Mouse (Mus musculus) heart, postnatal 36 days (tissue): ENCODE results near the gene Gorasp1. TPM values are rescaled to one million over a fixed set of nuclear protein-coding genes. Genes with fewer than 3 reads are reported as not detected.

Experiments
- DNase-seq, 2 experiments: peaks; one replicate each; pipeline ENCODE4 v3.0.0; 2021 to 2022
- intact Hi-C: fragments of 180-260 bp; cut with DNase I; formaldehyde crosslinking; loops from one replicate; pipeline ENCODE4 v1.15.1; 2025
- total RNA-seq, 2 experiments: library from RNA; stranded (reverse); gene quantifications; 2 replicates each; pipeline ENCODE4 v1.2.3; 2021

Gene Gorasp1
- total RNA-seq, 2 experiments from 2014 or later = 30.2 to 30.6 TPM

GRCm38 (mm10) chr9:119887144-119887901 lies 50.0 kb downstream of the Gorasp1 start:
- no peak for DNase-seq
- intact Hi-C loops = no loop called here

Other genes starting within 250 kb of the Gorasp1 start
- under 1 TPM; 0.22 to 0.33 TPM for gene Scn10a, start 218.2 kb downstream of the Gorasp1 start, total RNA-seq
- under 1 TPM in 1 of 2 experiments, not detected in 1; 0.05 TPM for gene Scn11a, start 112.1 kb downstream of the Gorasp1 start, total RNA-seq
- gene Wdr48, start 42.7 kb downstream of the Gorasp1 start, total RNA-seq = 10 to 100 TPM; 27.6 to 29.2 TPM
- not detected for gene Ttc21a, start within 50 bp of the Gorasp1 start, total RNA-seq
- gene Csrnp1, start 47.1 kb upstream of the Gorasp1 start, total RNA-seq = 10 to 100 TPM; 11.1 to 29.3 TPM
- gene Xirp1, start 86.0 kb upstream of the Gorasp1 start, total RNA-seq = 100 to 1,000 TPM; 122 to 127 TPM
- 1 to 10 TPM; 3.1 to 5.4 TPM for gene Cx3cr1, start 132.3 kb upstream of the Gorasp1 start, total RNA-seq
- not detected for gene Ccr8, start 154.5 kb upstream of the Gorasp1 start, total RNA-seq
- 10 to 100 TPM; 18.9 to 21.1 TPM for gene Slc25a38, start 172.8 kb upstream of the Gorasp1 start, total RNA-seq
- 100 to 1,000 TPM; 494 to 510 TPM for gene Rpsa, start 190.1 kb upstream of the Gorasp1 start, total RNA-seq
- not detected for gene Mobp, start 212.1 kb upstream of the Gorasp1 start, total RNA-seq